Mouse (Mus musculus): Measurements from ENCODE around the gene Diaph3.

The Diaph3 gene

DNA sequence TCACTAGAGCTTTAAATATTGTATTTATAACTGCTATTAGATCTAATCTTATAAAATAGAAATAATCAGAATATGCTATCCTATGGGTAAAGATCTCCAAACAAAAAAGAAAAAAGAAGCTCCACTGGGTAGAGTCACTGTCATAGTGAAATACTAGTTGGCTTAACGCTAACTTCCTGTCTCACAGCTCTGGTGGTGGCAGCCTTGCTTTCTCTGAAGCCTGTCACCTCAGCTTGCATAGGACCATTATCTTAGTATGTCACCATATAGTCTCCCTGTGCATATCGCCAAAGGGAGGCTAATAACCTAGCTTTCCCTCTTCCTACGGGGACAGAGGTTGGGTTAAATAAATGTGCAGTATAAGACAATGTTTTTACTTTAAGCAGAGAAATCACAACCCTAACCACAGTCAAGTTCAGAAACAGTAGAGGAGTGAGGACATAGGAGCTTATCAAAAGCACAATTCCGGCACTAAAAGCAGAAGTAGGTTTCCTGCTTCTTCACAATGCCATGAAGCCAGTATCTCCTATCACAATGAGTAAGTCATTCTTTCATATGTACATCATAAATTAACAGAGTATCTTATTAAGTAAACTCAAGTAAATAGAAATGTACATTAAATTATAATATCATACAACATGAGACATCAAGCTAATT, 293.8 kb downstream of the Diaph3 start:
- DNase-seq (ENCODE audit: low read depth, low spot score): no peak

GRCm38 (mm10) chr14:86844075-86844474, 297.0 kb downstream of the Diaph3 start:
- DNase-seq (ENCODE audit: low read depth, low spot score): peak; percentile 28

DNA sequence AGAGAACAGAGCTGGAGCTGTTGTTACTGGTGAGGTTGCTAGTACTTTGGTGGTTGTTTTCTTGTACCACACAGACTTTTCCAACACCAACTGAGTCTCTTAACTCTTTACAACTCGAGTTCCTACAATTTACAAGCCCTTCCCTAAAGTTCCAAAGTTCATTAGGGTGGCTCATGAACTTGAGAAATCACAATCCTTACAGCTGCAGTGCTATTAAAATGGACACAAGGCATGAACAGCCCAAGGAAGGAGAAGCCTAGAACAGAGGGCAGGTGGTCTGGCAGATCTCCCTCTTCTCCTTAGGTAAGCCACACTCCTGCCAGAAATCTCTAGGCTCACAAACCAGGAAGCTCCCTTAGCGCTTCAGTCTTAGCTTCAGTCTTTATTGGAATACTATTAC, 303.4 kb downstream of the Diaph3 start:
- DNase-seq (ENCODE audit: low read depth, low spot score): no peak

DNA sequence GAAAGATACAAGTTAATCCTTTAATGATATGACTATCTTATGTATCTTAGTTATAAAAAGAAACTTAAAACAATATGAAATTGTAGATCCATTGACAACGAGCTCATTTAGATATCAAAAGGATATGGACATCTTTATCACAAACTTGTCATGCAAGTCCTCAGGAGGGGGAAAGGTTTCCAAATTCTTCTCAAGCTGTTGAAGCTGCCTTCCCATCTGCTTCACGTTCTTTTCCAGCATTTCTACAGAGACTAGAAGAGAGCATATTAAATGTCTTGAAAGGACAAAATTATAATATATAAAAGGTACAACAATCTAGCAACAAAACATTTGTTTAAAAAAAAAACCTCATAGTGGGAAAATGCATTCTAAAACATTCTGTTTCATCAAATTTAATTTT, 306.2 kb downstream of the Diaph3 start:
- no peak for DNase-seq (ENCODE audit: low read depth, low spot score)

- no peak for DNase-seq (ENCODE audit: low read depth, low spot score)
Measured at GRCm38 (mm10) chr14:86834269-86834668, 306.8 kb downstream of the Diaph3 start.

GRCm38 (mm10) chr14:86833003-86833402, 308.0 kb downstream of the Diaph3 start:
- no peak for DNase-seq (ENCODE audit: low read depth, low spot score)

GRCm38 (mm10) chr14:86816246-86816645, 324.8 kb downstream of the Diaph3 start:
- no peak for DNase-seq (ENCODE audit: low read depth, low spot score)

- no peak for DNase-seq (ENCODE audit: low read depth, low spot score)
Measured at GRCm38 (mm10) chr14:86788880-86789641, 352.0 kb downstream of the Diaph3 start.

DNA sequence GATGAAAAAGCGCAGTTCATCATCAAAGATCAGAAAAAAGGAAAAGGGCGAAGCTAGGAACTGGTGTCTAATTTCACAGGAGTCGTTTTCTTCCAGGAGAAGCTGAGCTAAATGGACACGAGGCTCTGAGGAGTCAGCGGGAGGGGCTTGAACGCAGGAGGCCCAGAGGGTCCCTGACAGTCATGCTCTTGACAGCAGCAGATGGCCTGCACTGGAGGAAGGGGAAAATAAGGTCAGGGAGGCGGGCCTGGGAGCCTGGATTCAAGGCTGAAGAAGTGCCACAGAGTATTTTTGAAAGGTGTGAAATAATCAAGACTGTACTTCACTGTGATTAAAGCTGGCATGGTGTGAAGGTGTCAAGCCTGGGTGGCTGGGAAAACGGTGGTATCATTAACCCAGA, 354.2 kb downstream of the Diaph3 start:
- no peak for DNase-seq (ENCODE audit: low read depth, low spot score)

DNA sequence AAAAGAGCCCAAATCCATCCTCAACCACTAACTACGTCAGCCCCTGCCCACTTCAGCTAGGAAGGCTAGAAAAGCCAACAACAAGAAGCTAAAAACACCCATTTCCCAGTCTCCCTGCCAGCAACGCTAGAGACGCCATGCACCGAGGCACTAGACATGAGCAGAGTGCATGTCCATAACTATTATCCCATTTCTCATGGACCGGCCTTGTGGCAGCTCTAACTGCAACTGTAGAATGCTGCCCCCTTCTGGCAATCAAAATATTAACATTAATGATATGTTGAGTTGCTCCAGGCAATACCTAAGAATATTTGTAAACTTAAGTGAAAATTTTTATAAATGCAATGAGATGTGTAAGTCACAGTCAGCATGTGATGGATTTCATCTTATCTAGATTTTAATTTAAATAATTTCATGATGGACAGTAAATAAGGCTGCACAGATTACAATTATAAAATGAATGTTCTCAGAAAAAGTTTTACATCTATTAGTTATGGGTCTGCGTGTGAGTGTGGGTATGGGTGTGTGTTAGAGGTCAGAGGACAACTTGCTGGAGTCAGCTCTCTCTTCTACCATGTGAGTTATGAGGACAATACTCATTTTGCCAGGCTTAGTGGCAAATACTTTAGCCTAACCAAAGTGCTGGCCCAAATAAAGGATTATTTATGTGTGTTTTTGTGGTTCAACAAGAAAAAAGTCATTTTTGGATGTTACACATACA, 359.3 kb downstream of the Diaph3 start:
- DNase-seq (ENCODE audit: low read depth, low spot score): peak; percentile 70

DNA sequence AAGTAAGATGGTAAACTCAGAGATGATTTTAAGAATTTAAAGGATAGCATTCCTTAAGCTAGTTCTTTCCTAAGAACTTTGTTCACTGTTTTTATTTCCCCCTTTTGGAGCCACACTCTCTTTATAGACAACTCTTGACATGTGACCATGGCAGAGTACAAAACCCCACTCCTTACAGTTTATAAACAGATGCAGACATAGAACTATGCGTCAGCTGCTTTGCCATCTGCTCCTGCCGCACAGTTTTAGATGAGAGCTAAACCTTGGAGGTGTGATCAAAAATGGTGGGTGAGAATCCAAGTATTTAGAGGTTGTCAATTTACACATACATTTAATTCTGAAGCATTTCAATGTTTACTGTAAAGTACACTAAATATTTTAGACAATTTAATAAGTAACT, 367.7 kb downstream of the Diaph3 start:
- no peak for DNase-seq (ENCODE audit: low read depth, low spot score)

DNA sequence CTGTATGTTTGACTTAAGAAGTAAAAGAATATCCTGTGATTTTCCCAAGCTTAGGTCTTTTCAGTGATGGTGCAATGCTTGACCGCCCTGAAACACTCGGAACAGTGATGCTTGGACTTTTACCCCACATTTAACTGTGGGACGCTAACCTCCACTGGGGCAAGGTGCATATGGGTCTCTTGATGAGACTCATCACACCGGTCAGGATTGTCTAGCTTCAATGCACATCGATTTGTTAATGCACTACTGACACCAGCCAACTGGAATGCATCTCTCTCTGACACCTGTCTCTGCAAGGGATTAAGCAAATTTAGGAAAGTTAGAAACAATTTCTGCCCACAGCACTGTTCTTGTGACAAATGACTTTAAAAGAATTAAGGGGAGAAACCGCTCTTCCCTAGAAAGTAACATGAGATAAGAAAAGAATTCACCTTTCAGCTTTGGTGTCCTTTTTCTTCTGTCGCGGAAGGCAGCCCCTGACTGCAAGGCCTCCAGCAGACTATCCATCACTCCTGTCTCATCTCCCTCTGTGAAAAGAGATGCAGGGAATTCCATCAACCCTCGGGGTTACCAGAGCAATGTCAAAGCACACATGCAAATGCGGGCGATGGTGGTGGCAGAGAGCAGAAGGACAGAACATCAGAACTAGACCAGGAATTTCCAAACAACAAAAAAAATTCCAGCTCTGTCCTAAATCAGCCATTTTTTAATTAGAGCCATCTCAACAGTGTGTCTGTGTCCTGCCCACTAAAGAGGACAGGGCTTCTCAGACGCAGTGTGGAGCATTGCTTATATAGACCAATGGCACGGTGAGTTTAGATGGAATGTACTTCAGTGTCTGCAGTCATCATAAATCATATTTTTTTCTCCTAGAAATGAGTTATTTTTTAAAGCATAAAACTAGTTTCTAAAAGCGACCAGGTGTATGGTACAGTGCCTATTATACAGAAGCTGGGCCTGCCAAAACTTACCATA, 368.6 kb downstream of the Diaph3 start:
- no peak for DNase-seq (ENCODE audit: low read depth, low spot score)

DNA sequence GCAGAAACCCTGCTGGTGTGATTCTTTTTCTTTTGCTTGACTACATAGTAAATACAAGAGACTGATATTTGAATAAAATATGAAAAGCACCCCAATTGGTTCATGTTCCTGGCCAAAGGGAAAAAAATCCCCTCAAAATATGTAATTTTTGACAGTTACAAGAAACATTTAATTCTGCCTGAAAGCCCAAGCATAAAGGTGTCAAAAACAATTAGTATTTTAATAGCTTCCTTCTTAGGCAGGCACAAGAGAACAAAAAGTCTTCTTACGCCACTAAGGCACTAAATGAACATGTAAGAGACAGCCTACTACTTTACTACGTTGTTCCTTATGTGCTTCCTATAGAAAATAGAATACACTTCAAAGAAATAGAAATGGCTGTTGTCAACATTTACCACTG, 376.7 kb downstream of the Diaph3 start:
- no peak for DNase-seq (ENCODE audit: low read depth, low spot score)

GRCm38 (mm10) chr14:86757604-86758520, 383.2 kb downstream of the Diaph3 start:
- no peak for DNase-seq (ENCODE audit: low read depth, low spot score)

DNA sequence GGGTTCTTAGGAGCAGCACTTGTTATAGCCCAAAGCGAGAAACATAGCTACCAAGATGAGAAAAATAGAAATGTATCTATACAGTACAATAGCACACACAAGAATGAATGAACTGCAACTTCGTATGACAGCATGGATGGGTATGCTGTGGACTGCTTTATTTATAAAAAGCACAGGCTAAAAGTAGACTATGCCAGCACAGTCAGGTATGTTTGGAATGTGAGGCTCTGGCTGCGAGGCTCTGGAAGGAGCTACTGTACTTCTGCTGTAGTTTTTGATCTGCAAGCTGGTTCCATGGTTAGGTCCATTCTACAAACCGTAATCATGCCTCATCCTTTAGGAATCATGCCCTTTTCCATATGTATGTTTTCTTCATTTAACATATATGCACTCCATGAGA, 383.9 kb downstream of the Diaph3 start:
- no peak for DNase-seq (ENCODE audit: low read depth, low spot score)

DNA sequence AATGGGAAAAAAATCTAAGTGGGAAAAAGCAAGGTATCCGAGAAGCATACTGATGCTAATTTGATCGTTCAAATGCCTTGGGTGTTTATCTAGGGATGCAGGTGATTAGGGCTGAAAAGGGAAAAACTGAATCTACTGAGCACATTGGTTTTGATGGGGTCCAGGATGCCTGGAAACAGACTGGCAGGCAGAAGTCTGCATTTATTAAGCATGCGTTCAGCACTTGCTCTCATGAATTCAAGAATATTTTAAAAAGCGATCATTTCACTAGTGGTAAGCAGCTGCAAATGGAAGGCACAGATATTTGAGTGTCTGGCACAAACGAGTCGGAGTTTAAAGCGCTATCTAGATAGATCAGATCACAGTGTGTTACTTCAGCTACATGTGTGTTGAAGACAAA, 390.7 kb downstream of the Diaph3 start:
- DNase-seq (ENCODE audit: low read depth, low spot score): no peak

DNA sequence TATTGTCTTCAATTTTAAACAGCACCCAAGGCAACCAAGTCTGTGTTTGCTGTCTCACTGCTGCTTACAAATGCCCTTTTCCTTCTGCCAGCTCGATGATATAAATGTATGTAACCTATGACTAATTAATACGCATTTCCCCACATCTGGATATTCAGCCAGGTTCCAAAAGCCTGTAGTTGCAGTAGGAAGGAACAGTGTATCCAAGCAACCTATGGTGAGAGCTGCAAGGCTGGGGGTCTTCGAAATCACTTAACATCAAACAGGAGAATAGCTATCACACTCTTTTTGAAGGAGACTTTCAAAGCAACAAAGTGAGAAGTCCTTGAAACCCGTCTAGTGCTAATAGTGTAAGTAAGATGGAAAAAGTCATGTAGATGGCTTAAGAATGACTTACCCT, 391.6 kb downstream of the Diaph3 start:
- DNase-seq (ENCODE audit: low read depth, low spot score): no peak

- DNase-seq (ENCODE audit: low read depth, low spot score): no peak
Measured at GRCm38 (mm10) chr14:86748876-86749275, 392.2 kb downstream of the Diaph3 start.

DNA sequence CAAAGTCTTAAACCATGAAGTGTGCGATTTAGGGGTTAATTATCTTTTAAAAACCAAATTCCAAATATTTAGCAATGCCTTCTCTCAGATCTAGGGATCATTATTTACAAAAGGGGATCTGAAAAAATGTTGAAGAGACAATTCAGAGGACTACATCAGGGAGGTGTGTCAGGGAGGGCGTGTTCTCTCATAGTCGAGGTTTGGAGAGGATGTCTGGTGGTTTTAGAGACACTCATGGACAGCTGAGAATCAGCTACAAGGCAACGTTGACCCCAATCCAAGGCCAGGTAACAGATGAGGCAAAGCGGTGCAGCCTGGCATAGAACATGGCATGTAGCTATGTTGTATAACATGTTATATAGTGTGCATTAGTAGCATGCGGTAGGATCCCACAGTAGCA, 396.5 kb downstream of the Diaph3 start:
- DNase-seq (ENCODE audit: low read depth, low spot score): no peak

GRCm38 (mm10) chr14:86741855-86742531, 399.0 kb downstream of the Diaph3 start:
- no peak for DNase-seq (ENCODE audit: low read depth, low spot score)

All from A20 (cell line).